Mouse (Mus musculus): Measurements from ENCODE around the gene Adarb1.

The Adarb1 gene

GRCm38 (mm10) chr10:77418138-77418537 is at the start of gene Adarb1:
TSS of gene Adarb1 (minus strand) at chr10:77418270.
- peak; percentile 91 to 94 for DNase-seq

- DNase-seq = no peak
Measured at GRCm38 (mm10) chr10:77467407-77467806, 49.3 kb upstream of the Adarb1 start.

GRCm38 (mm10) chr10:77465902-77466301 is 47.8 kb upstream of the Adarb1 start:
- no peak for DNase-seq

- peak in 1 of 2 experiments; percentile 45 for DNase-seq
Measured at GRCm38 (mm10) chr10:77464181-77464936, 46.3 kb upstream of the Adarb1 start.

- no peak for DNase-seq
Measured at GRCm38 (mm10) chr10:77461161-77461560, 43.1 kb upstream of the Adarb1 start.

- no peak for DNase-seq
Measured at GRCm38 (mm10) chr10:77457701-77458100, 39.6 kb upstream of the Adarb1 start.

GRCm38 (mm10) chr10:77456507-77456906 is 38.4 kb upstream of the Adarb1 start:
- DNase-seq = no peak

GRCm38 (mm10) chr10:77455251-77456010 is 37.4 kb upstream of the Adarb1 start:
- no peak for DNase-seq

GRCm38 (mm10) chr10:77454795-77455194 is 36.7 kb upstream of the Adarb1 start:
- no peak for DNase-seq

- no peak for DNase-seq
Measured at GRCm38 (mm10) chr10:77451822-77452221, 33.8 kb upstream of the Adarb1 start.

- no peak for DNase-seq
Measured at GRCm38 (mm10) chr10:77450159-77450464, 32.0 kb upstream of the Adarb1 start.

GRCm38 (mm10) chr10:77449315-77450158 is 31.5 kb upstream of the Adarb1 start:
- peak; percentile 28 to 37 for DNase-seq

- DNase-seq = no peak
Measured at GRCm38 (mm10) chr10:77448698-77449247, 30.7 kb upstream of the Adarb1 start.

GRCm38 (mm10) chr10:77448209-77448608 is 30.1 kb upstream of the Adarb1 start:
- no peak for DNase-seq

- DNase-seq = peak; percentile 38 to 57
Measured at GRCm38 (mm10) chr10:77447755-77448154, 29.7 kb upstream of the Adarb1 start.

- DNase-seq = no peak
Measured at GRCm38 (mm10) chr10:77442250-77442649, 24.2 kb upstream of the Adarb1 start.

GRCm38 (mm10) chr10:77441812-77442211 is 23.7 kb upstream of the Adarb1 start:
- no peak for DNase-seq

GRCm38 (mm10) chr10:77440841-77441755 is 23.0 kb upstream of the Adarb1 start:
- peak; percentile 34 to 55 for DNase-seq

GRCm38 (mm10) chr10:77440286-77440685 is 22.2 kb upstream of the Adarb1 start:
- no peak for DNase-seq

- DNase-seq = no peak
Measured at GRCm38 (mm10) chr10:77439026-77439425, 21.0 kb upstream of the Adarb1 start.

GRCm38 (mm10) chr10:77438021-77438420 is 20.0 kb upstream of the Adarb1 start:
- DNase-seq = no peak

GRCm38 (mm10) chr10:77435343-77435742 is 17.3 kb upstream of the Adarb1 start:
- DNase-seq = no peak

All from kidney, postnatal 4 days (tissue).